Comparison of ENCODE assay signal across 9 mouse cellular contexts in genomic region chr9:50776162-50776760, GRCm38 (mm10). TPM values are rescaled to one million over a fixed set of nuclear protein-coding genes. Genes with fewer than 3 reads are reported as not detected.
A peak's percentile ranks its signal among the peaks of the same experiment; 100 is the strongest.
DNase-seq lines count a peak whose midpoint lies in the region; ATAC-seq and TF ChIP-seq lines count a peak whose summit lies in the region.
"Had no signal": no experiment of that assay in that cellular context is flagged by ENCODE, and none has a peak within 500 bp of the region (broad histone marks: within the 10 kb centered on the region; RNA-seq: fewer than 3 reads in every experiment).

No protein-coding gene starts in this region.

- in situ Hi-C loops in ES-E14 (cut with MboI; ENCODE audit: low sequenced_read_pairs in 2 of 2, unreplicated experiment in 2 of 2): no loop called here

- H3K27ac ChIP-seq in heart, embryonic 13.5 days (replicated peaks): no peak overlapping the region
- no peak overlapping the region for H3K27ac ChIP-seq in ES-E14 (ENCODE audit: insufficient read depth, low read depth, low read length, poor library complexity, severe bottlenecking)
- peak overlapping the region; percentile 91 for H3K27ac ChIP-seq in forebrain, postnatal 0 days (ENCODE audit: low read depth, low read length)
- H3K27ac ChIP-seq in macrophage: no peak overlapping the region

- WGBS in heart, embryonic 13.5 days: 58% methylated on average over 11 of the region's 11 CpGs
- 62% methylated on average over 11 of the region's 11 CpGs for WGBS in forebrain, postnatal 0 days
- WGBS in macrophage (ENCODE audit: missing documents): 66% methylated on average over 11 of the region's 11 CpGs

- H3K9me3 ChIP-seq in heart, embryonic 13.5 days: no peaks in the 10 kb centered on the region
- no peaks in the 10 kb centered on the region for H3K9me3 ChIP-seq in ES-E14 (ENCODE audit: control insufficient read depth, insufficient read depth, low read depth, low read length)
- no peaks in the 10 kb centered on the region for H3K9me3 ChIP-seq in forebrain, postnatal 0 days (ENCODE audit: low read length)

- H3K4me2 ChIP-seq in heart, embryonic 13.5 days: peak overlapping the region; percentile 86
- H3K4me2 ChIP-seq in forebrain, postnatal 0 days (ENCODE audit: low read depth): peak overlapping the region; percentile 75

- H3K79me2 ChIP-seq in macrophage (ENCODE audit: inconsistent target): no peaks in the 10 kb centered on the region; the same call in 1 of the 2 replicates

- H3K9ac ChIP-seq in heart, embryonic 13.5 days: peak overlapping the region; percentile 97
- peak overlapping the region; percentile 88; the same call in 1 of the 2 replicates for H3K9ac ChIP-seq in ES-E14 (ENCODE audit: insufficient read depth, low read depth, low read length, poor library complexity, severe bottlenecking)
- peak overlapping the region; percentile 95 for H3K9ac ChIP-seq in forebrain, postnatal 0 days

- H3K27me3 ChIP-seq in heart, embryonic 13.5 days (replicated peaks): no peaks in the 10 kb centered on the region
- no peaks in the 10 kb centered on the region for H3K27me3 ChIP-seq in forebrain, postnatal 0 days (ENCODE audit: insufficient read depth, low read length)

- peaks cover 21% of the 10 kb centered on the region for H3K4me1 ChIP-seq in heart, embryonic 13.5 days
- 0 out of 4 replicates have a peak, but pooled peaks cover 0 to 2% of the 10 kb centered on the region in 2 experiments for H3K4me1 ChIP-seq in ES-E14 (ENCODE audit: control insufficient read depth in 2 of 2, insufficient read depth in 2 of 2, low read length in 2 of 2, poor library complexity in 1 of 2)
- H3K4me1 ChIP-seq in forebrain, postnatal 0 days (ENCODE audit: insufficient read depth): 0 out of 2 replicates have a peak, but pooled peaks cover 3% of the 10 kb centered on the region

- H3K36me3 ChIP-seq in heart, embryonic 13.5 days: peaks cover 49% of the 10 kb centered on the region
- H3K36me3 ChIP-seq in ES-E14 (ENCODE audit: control insufficient read depth, insufficient read depth, low read length, poor library complexity, severe bottlenecking) (peaks cover 4% of the 10 kb centered on the region; the same call in 1 of the 2 replicates), macrophage (ENCODE audit: inconsistent target) (no peaks in the 10 kb centered on the region; the same call in 1 of the 2 replicates)
- H3K36me3 ChIP-seq in forebrain, postnatal 0 days (ENCODE audit: insufficient read depth): peaks cover 32% of the 10 kb centered on the region

- intact Hi-C loops in heart, postnatal 10 days (cut with DNase I): no loop called here

- ATAC-seq in heart, embryonic 13.5 days (ENCODE audit: extremely low read depth, insufficient number of reproducible peaks, low FRiP score, low TSS enrichment): no peak
- ATAC-seq in forebrain, postnatal 0 days: no peak
- no peak for ATAC-seq in erythroid progenitor cell, adult 5-6 weeks (replicated peaks; ENCODE audit: low FRiP score, poor library complexity, severe bottlenecking)

- no peak for TF ChIP-seq CTCF in forebrain, postnatal 0 days (IDR thresholded peaks at IDR 0.05; ENCODE audit: low read depth)

- H3K4me3 ChIP-seq in heart, embryonic 13.5 days: peak overlapping the region; percentile 97
- H3K4me3 ChIP-seq in ES-E14 (ENCODE audit: insufficient read depth in 1 of 2, low read depth in 1 of 2, low read length in 2 of 2, poor library complexity in 1 of 2, severe bottlenecking in 1 of 2): peak overlapping the region; percentile 82 to 87
- peak overlapping the region; percentile 88 for H3K4me3 ChIP-seq in forebrain, postnatal 0 days (ENCODE audit: low read depth, low read length)
- peak overlapping the region; percentile 48 for H3K4me3 ChIP-seq in macrophage (ENCODE audit: inconsistent target)

- no peak for DNase-seq in heart, postnatal 10 days
- DNase-seq in ES-E14 (ENCODE audit: low read depth, low spot score): no peak
- DNase-seq in forebrain, postnatal 0 days: no peak
- no peak for DNase-seq in gastrocnemius, adult 8-10 months (ENCODE audit: low spot score in 2 of 2)
- DNase-seq in spleen, adult 12 weeks (ENCODE audit: low spot score): no peak
- DNase-seq: cerebellum, adult 8-10 months had no signal

RNA-seq across cellular contexts. Expression of gene 1110032A03Rik, which starts 0.9 kb away (rescaled TPM):
- polyA plus RNA-seq in heart, embryonic 13.5 days (2015; fragmentation: Nextera tagmentation; extraction: Ambion mirVana): 24.5 and 25.9 TPM in 2 replicates
- total RNA-seq in heart, postnatal 10 days (2021): 10 to 100 TPM; 12.5 to 13.9 TPM
- 6.8 and 7.0 TPM in 2 replicates for total RNA-seq in ES-E14 (2012; rRNA removed)
- total RNA-seq in forebrain, postnatal 0 days (2014; rRNA removed): 45.9 and 48.3 TPM in 2 replicates
- 65.0 and 69.3 TPM in 2 replicates for polyA plus RNA-seq in forebrain, postnatal 0 days (2015; fragmentation: Nextera tagmentation; extraction: Ambion mirVana)
- total RNA-seq in macrophage (2018; cell fraction: chromatin; rRNA removed): 10 to 100 TPM in 8 of 26 experiments, 1 to 10 TPM in 18; 1.6 to 25.2 (median 6.7) TPM
- 10 to 100 TPM; 13.7 to 32.0 (median 18.3) TPM for total RNA-seq in macrophage (2018; cell fraction: cytosol; rRNA removed)
- 10 to 100 TPM in 7 of 26 experiments, 1 to 10 TPM in 19; 1.5 to 19.7 (median 7.3) TPM for total RNA-seq in macrophage (2018; cell fraction: nucleus; rRNA removed)
- 11.0 to 58.1 TPM (median 28.0 TPM) in 3 replicates for polyA plus RNA-seq in macrophage (2018)
- 28.1 and 38.2 TPM in 2 replicates for total RNA-seq in erythroid progenitor cell, adult 5-6 weeks (2015; ENCODE audit: low replicate concordance)
- total RNA-seq in erythroid progenitor cell, adult 5-6 weeks (2017; ENCODE audit: low replicate concordance): 15.9 and 21.1 TPM in 2 replicates
- 10 to 100 TPM; 12.1 to 15.4 (median 13.8) TPM for total RNA-seq in gastrocnemius, adult 8-10 months (2022)

RNA-seq across cellular contexts. Expression of gene Alg9, which starts 1.4 kb away (rescaled TPM):
- polyA plus RNA-seq in heart, embryonic 13.5 days (2015; fragmentation: Nextera tagmentation; extraction: Ambion mirVana): 27.3 and 31.9 TPM in 2 replicates
- 10 to 100 TPM; 10.5 to 16.1 TPM for total RNA-seq in heart, postnatal 10 days (2021)
- total RNA-seq in ES-E14 (2012; rRNA removed): 30.8 and 49.1 TPM in 2 replicates
- total RNA-seq in forebrain, postnatal 0 days (2014; rRNA removed): 71.1 and 74.2 TPM in 2 replicates
- 41.4 and 53.7 TPM in 2 replicates for polyA plus RNA-seq in forebrain, postnatal 0 days (2015; fragmentation: Nextera tagmentation; extraction: Ambion mirVana)
- total RNA-seq in macrophage (2018; cell fraction: chromatin; rRNA removed): 10 to 100 TPM in 23 of 26 experiments, 1 to 10 TPM in 3; 5.0 to 30.0 (median 14.1) TPM
- 10 to 100 TPM; 12.9 to 23.8 (median 18.5) TPM for total RNA-seq in macrophage (2018; cell fraction: cytosol; rRNA removed)
- total RNA-seq in macrophage (2018; cell fraction: nucleus; rRNA removed): 10 to 100 TPM in 25 of 26 experiments, 1 to 10 TPM in 1; 9.8 to 20.5 (median 14.9) TPM
- 15.2 to 18.8 TPM (median 15.5 TPM) in 3 replicates for polyA plus RNA-seq in macrophage (2018)
- total RNA-seq in erythroid progenitor cell, adult 5-6 weeks (2015; ENCODE audit: low replicate concordance): 16.8 and 45.4 TPM in 2 replicates
- 11.4 and 14.8 TPM in 2 replicates for total RNA-seq in erythroid progenitor cell, adult 5-6 weeks (2017; ENCODE audit: low replicate concordance)
- total RNA-seq in gastrocnemius, adult 8-10 months (2022): 10 to 100 TPM in 1 of 4 experiments, 1 to 10 TPM in 3; 8.0 to 11.0 (median 9.3) TPM

RNA-seq across cellular contexts. Expression of gene Fdxacb1, which starts 8.2 kb away (rescaled TPM):
- polyA plus RNA-seq in heart, embryonic 13.5 days (2015; fragmentation: Nextera tagmentation; extraction: Ambion mirVana): 8.2 and 8.5 TPM in 2 replicates
- 1 to 10 TPM; 6.6 to 6.9 TPM for total RNA-seq in heart, postnatal 10 days (2021)
- 5.8 and 7.6 TPM in 2 replicates for total RNA-seq in ES-E14 (2012; rRNA removed)
- total RNA-seq in forebrain, postnatal 0 days (2014; rRNA removed): 9.6 and 19.1 TPM in 2 replicates
- polyA plus RNA-seq in forebrain, postnatal 0 days (2015; fragmentation: Nextera tagmentation; extraction: Ambion mirVana): 9.3 and 10.4 TPM in 2 replicates
- total RNA-seq in macrophage (2018; cell fraction: chromatin; rRNA removed): 10 to 100 TPM in 5 of 26 experiments, 1 to 10 TPM in 21; 3.5 to 13.8 (median 8.4) TPM
- 1 to 10 TPM; 2.3 to 4.5 (median 3.2) TPM for total RNA-seq in macrophage (2018; cell fraction: cytosol; rRNA removed)
- total RNA-seq in macrophage (2018; cell fraction: nucleus; rRNA removed): 10 to 100 TPM in 6 of 26 experiments, 1 to 10 TPM in 20; 6.0 to 14.5 (median 9.2) TPM
- 2.4 to 5.8 TPM (median 2.7 TPM) in 3 replicates for polyA plus RNA-seq in macrophage (2018)
- total RNA-seq in erythroid progenitor cell, adult 5-6 weeks (2015; ENCODE audit: low replicate concordance): 7.9 and 8.0 TPM in 2 replicates
- total RNA-seq in erythroid progenitor cell, adult 5-6 weeks (2017; ENCODE audit: low replicate concordance): 6.8 and 8.2 TPM in 2 replicates
- total RNA-seq in gastrocnemius, adult 8-10 months (2022): 1 to 10 TPM; 2.7 to 6.1 (median 3.4) TPM

RNA-seq across cellular contexts. Expression of gene Hspb2, which starts 24.1 kb away (rescaled TPM):
- 260 and 319 TPM in 2 replicates for polyA plus RNA-seq in heart, embryonic 13.5 days (2015; fragmentation: Nextera tagmentation; extraction: Ambion mirVana)
- total RNA-seq in heart, postnatal 10 days (2021): 100 to 1,000 TPM; 119 to 133 TPM
- 9.6 and 10.9 TPM in 2 replicates for total RNA-seq in ES-E14 (2012; rRNA removed)
- 0.23 and 0.52 TPM in 2 replicates for total RNA-seq in forebrain, postnatal 0 days (2014; rRNA removed)
- 0.98 and 2.2 TPM in 2 replicates for polyA plus RNA-seq in forebrain, postnatal 0 days (2015; fragmentation: Nextera tagmentation; extraction: Ambion mirVana)
- not detected for total RNA-seq in macrophage (2018; cell fraction: chromatin; rRNA removed)
- not detected for total RNA-seq in macrophage (2018; cell fraction: cytosol; rRNA removed)
- total RNA-seq in macrophage (2018; cell fraction: nucleus; rRNA removed): not detected
- not detected in 3 replicates for polyA plus RNA-seq in macrophage (2018)
- total RNA-seq in erythroid progenitor cell, adult 5-6 weeks (2015; ENCODE audit: low replicate concordance): not detected in 2 replicates
- not detected in 2 replicates for total RNA-seq in erythroid progenitor cell, adult 5-6 weeks (2017; ENCODE audit: low replicate concordance)
- 100 to 1,000 TPM; 118 to 146 (median 133) TPM for total RNA-seq in gastrocnemius, adult 8-10 months (2022)

RNA-seq across cellular contexts. Expression of gene Cryab, which starts 25.1 kb away (rescaled TPM):
- polyA plus RNA-seq in heart, embryonic 13.5 days (2015; fragmentation: Nextera tagmentation; extraction: Ambion mirVana): 1,022 and 1,124 TPM in 2 replicates
- total RNA-seq in heart, postnatal 10 days (2021): 1,000 to 10,000 TPM; 1,315 to 1,426 TPM
- 18.9 and 57.4 TPM in 2 replicates for total RNA-seq in ES-E14 (2012; rRNA removed)
- 8.8 and 11.5 TPM in 2 replicates for total RNA-seq in forebrain, postnatal 0 days (2014; rRNA removed)
- 29.9 and 31.2 TPM in 2 replicates for polyA plus RNA-seq in forebrain, postnatal 0 days (2015; fragmentation: Nextera tagmentation; extraction: Ambion mirVana)
- total RNA-seq in macrophage (2018; cell fraction: chromatin; rRNA removed): 10 to 100 TPM in 1 of 26 experiments, not detected in 25; 11.5 TPM
- under 1 TPM in 25 of 26 experiments, not detected in 1; 0.19 to 0.94 (median 0.59) TPM for total RNA-seq in macrophage (2018; cell fraction: cytosol; rRNA removed)
- 1 to 10 TPM in 3 of 26 experiments, not detected in 23; 1.3 to 1.7 (median 1.3) TPM for total RNA-seq in macrophage (2018; cell fraction: nucleus; rRNA removed)
- polyA plus RNA-seq in macrophage (2018): 0.48 to 0.95 TPM (median 0.95 TPM) in 3 replicates
- not detected in 2 replicates for total RNA-seq in erythroid progenitor cell, adult 5-6 weeks (2015; ENCODE audit: low replicate concordance)
- not detected in 2 replicates for total RNA-seq in erythroid progenitor cell, adult 5-6 weeks (2017; ENCODE audit: low replicate concordance)
- 1,000 to 10,000 TPM; 1,194 to 1,381 (median 1,261) TPM for total RNA-seq in gastrocnemius, adult 8-10 months (2022)
